Mouse (Mus musculus) gastrocnemius, postnatal 36 days (tissue): ENCODE results near the gene Actl7a. TPM values are rescaled to one million over a fixed set of nuclear protein-coding genes. Genes with fewer than 3 reads are reported as not detected.

ENCODE experiments used
- DNase-seq, 2 experiments: peaks; one replicate each; pipeline ENCODE4 v3.0.0; 2022
- intact Hi-C: fragments of 180-260 bp; cut with DNase I; formaldehyde crosslinking; loops from one replicate; pipeline ENCODE4 v1.15.1; 2025
- total RNA-seq, 2 experiments: library from RNA; stranded (reverse); gene quantifications; 2 replicates each; pipeline ENCODE4 v1.2.3; 2021

Actl7a gene
- total RNA-seq, 2 experiments from 2014 or later = not detected

DNA sequence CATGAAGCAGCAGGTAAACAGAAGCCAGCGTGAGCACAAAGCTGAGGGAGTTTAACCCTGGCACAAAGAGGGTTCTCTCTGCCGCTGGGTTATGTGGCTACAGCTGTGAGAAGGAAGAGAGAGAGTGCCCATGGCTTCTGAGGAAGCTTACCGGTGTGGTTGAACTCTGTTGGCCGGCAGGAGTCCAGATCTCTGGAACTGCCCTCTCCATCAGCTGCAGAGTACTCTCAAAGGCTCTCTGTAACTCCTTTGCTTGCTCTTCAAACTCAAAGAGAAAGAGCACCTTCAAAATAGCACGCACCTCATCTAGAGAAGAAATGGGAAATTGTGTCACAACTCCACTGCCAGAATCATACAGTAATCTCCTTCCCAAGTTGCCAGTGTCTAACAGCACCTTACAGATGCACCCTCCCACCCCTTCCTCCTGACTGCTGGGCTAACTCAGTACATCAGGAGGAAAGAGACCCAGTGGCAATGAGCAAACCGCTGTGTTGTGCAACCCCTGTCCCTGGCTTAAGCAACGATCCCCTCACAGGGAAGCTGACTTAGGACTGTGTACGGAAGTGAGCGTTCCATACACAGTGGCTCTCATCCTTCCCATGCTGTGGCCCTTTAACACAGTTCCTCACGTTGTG is 13.9 kb downstream of the Actl7a start:
- intact Hi-C loops = no loop called here
- no peak for DNase-seq

- intact Hi-C loops = no loop called here
These were observed 14.5 kb downstream of the Actl7a start for GRCm38 (mm10) chr4:56757693-56758092.

DNA sequence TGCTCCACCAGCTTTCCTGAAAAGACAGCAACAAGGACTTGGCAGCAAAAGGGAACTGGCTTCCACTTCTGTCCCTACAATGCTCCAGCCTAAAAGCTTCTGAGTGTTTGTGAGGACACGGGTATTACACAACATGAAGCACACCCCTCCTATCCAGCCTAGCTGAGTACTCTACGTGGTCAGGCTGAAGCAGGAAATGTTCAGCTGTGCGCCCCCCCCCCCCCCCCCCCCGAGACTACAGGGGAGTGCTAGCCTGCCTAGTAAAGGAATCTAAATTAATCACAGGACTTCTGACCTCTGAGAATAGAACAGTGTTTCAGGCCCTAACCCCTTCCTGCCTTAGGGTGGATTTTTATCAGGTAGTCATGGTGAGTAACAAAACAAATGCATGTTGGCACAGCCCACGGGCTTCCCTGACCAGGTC is 24.7 kb downstream of the Actl7a start:
- intact Hi-C loops = no loop called here
- DNase-seq = no peak

More at GRCm38 (mm10) chr4:56757693-56758092, 14.5 kb downstream of the Actl7a start:
- no peak for DNase-seq

DNA sequence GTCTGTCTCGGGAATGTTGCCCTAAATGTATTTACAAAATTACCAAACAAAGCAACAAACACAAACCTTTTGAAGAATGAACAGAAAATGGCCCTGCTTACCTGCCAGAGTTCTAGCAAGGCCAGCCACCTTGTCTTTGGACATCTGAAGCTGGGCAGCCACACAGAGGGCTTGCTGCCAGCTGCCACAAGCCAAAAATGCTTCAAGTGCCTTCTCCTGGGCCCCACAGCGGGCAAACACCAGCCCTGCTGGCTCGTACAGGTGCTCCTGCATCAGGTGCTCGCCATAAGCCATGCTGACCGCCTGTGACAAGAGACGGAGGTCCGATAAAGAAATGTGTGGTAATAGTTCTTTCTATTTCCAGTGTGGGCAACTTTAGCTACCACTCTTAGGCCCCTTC is 25.7 kb downstream of the Actl7a start:
- intact Hi-C loops = no loop called here
- no peak for DNase-seq

DNA sequence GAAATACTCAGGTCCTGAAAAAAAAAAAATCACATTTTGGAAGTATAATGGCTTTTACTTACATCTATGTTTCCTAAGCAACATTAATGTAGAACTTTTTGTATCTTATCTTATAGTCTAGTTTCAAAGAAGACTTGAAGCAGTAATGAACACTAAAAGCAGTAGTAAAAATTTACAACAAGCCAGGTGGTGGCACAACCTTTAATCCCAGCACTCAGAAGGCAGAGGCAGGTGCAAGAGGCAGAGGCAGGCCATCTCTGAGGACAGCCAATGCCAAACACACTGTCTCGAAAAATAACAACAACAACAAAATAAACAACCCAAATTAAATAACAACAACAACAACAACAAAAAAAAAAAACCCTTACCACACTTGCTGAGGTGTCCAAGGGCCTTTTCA is 27.9 kb downstream of the Actl7a start:
- intact Hi-C loops = no loop called here

DNA sequence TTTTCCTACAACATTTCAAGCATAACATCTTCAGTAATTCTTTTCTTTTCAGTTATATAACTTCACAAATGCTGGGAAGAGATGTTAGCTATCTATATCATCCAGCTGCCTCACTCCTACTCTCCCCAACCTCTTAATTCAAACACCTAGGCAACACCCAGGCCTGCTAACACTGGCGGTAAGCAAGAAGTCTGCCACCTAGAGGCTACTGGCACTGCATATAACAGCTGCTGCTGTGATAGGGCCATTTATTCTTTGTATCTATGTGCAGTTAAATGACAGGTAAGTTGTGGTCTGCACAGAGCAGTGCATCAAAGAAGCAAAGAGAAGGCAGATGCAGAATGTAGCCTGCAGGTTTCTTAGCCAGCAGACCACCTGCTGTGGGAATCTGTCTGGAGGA is 48.2 kb downstream of the Actl7a start:
- no peak for DNase-seq
- intact Hi-C loops = no loop called here

More for the DNA sequence above, 27.9 kb downstream of the Actl7a start:
- DNase-seq = no peak

Other genes starting within 250 kb of the Actl7a start
- gene Gm26657, start 3.3 kb upstream of the Actl7a start, total RNA-seq = not detected
- not detected for gene Actl7b, start 2.0 kb upstream of the Actl7a start, total RNA-seq
- 10 to 100 TPM; 17.5 to 22.9 TPM for gene Elp1, start 58.9 kb downstream of the Actl7a start, total RNA-seq
- 1 to 10 TPM; 1.1 to 2.3 TPM for gene Fam206a, start 58.9 kb downstream of the Actl7a start, total RNA-seq
- 1 to 10 TPM; 8.3 to 9.2 TPM for gene Ctnnal1, start 121.8 kb downstream of the Actl7a start, total RNA-seq
- gene Tmem245, start 204.0 kb downstream of the Actl7a start, total RNA-seq = 10 to 100 TPM; 16.3 to 23.9 TPM
- not detected for gene Frrs1l, start 247.0 kb downstream of the Actl7a start, total RNA-seq